Mouse (Mus musculus) B cell, adult 67 days (primary cell): ENCODE results near the gene Fam71d. TPM values are rescaled to one million over a fixed set of nuclear protein-coding genes. Genes with fewer than 3 reads are reported as not detected.

Experiments used
- total RNA-seq, 2 experiments: library from RNA; stranded (reverse); gene quantifications; 4 replicates each; pipeline ENCODE4 v1.2.4; 2023

Fam71d gene
- total RNA-seq = under 1 TPM in 1 of 2 experiments, not detected in 1; 0.35 TPM

GRCm38 (mm10) chr12:78691325-78691724, at the start of gene Fam71d:
Fam71d (plus strand) TSS chr12:78691535.

GRCm38 (mm10) chr12:78748557-78749377, 57.4 kb downstream of the Fam71d start, which contains the start of gene Mpp5:
Mpp5 (plus strand) TSS chr12:78748907.

Other genes with a start within 250 kb of the Fam71d start
- gene Mpp5, start 57.4 kb downstream of the Fam71d start, total RNA-seq = 10 to 100 TPM; 14.6 to 18.2 TPM
- 100 to 1,000 TPM in 1 of 2 experiments, 10 to 100 TPM in 1; 75.0 to 101 TPM for gene Atp6v1d, start 170.1 kb downstream of the Fam71d start, total RNA-seq
- 10 to 100 TPM; 44.5 TPM for gene Eif2s1, start 170.3 kb downstream of the Fam71d start, total RNA-seq
- gene Plek2, start 215.4 kb downstream of the Fam71d start, total RNA-seq = under 1 TPM in 1 of 2 experiments, not detected in 1; 0.47 TPM